Comparison of ENCODE assay signal across 9 mouse cellular contexts in genomic region chr15:85577583-85578460, GRCm38 (mm10). TPM values are rescaled to one million over a fixed set of nuclear protein-coding genes. Genes with fewer than 3 reads are reported as not detected.
DNase-seq lines count a peak whose midpoint lies in the region; ATAC-seq and TF ChIP-seq lines count a peak whose summit lies in the region.
"Had no signal": no experiment of that assay in that cellular context is flagged by ENCODE, and none has a peak within 500 bp of the region (broad histone marks: within the 10 kb centered on the region; RNA-seq: fewer than 3 reads in every experiment).

No protein-coding gene starts in this region.

- no peak overlapping the region for H3K9ac ChIP-seq in heart, embryonic 16.5 days (ENCODE audit: low read length)
- 0 out of 2 replicates have a peak overlapping the region, but pooled peaks have one; percentile 6 for H3K9ac ChIP-seq in ES-Bruce4 (ENCODE audit: low read depth, poor library complexity, severe bottlenecking)
- peak overlapping the region; percentile 88 for H3K9ac ChIP-seq in forebrain, embryonic 12.5 days
- peak overlapping the region; percentile 67 for H3K9ac ChIP-seq in midbrain, embryonic 12.5 days (replicated peaks)

- no peak for ATAC-seq in heart, embryonic 16.5 days (replicated peaks; ENCODE audit: extremely low read depth, insufficient read depth, low FRiP score)
- 0 out of 2 replicates have a peak, but pooled peaks have one; percentile 6 for ATAC-seq in forebrain, embryonic 12.5 days (ENCODE audit: low FRiP score)
- no peak for ATAC-seq in midbrain, embryonic 12.5 days (ENCODE audit: low FRiP score, low read depth)
- ATAC-seq: CD4-positive, CD25-positive, alpha-beta regulatory T cell, adult 4 months had no signal

- no peaks in the 10 kb centered on the region for H3K36me3 ChIP-seq in heart, embryonic 16.5 days (ENCODE audit: control insufficient read depth, insufficient read depth)
- H3K36me3 ChIP-seq in ES-Bruce4 (ENCODE audit: control insufficient read depth, insufficient read depth, low read length, poor library complexity, severe bottlenecking), result no peaks in the 10 kb centered on the region
- 0 out of 2 replicates have a peak, but pooled peaks cover 5% of the 10 kb centered on the region for H3K36me3 ChIP-seq in forebrain, embryonic 12.5 days (replicated peaks)
- no peaks in the 10 kb centered on the region for H3K36me3 ChIP-seq in midbrain, embryonic 12.5 days

- no peak for TF ChIP-seq POLR2A in ES-Bruce4 (IDR thresholded peaks at IDR 0.05; ENCODE audit: insufficient read depth, low read length)

- WGBS in heart, embryonic 16.5 days, result 3% methylated on average over 54 of the region's 54 CpGs
- under 1% methylated on average over 54 of the region's 54 CpGs for WGBS in forebrain, embryonic 12.5 days
- WGBS in midbrain, embryonic 12.5 days, result 1% methylated on average over 54 of the region's 54 CpGs

- peak overlapping the region; percentile 20; the same call in 1 of the 2 replicates for H3K4me3 ChIP-seq in heart, embryonic 16.5 days (ENCODE audit: low read length)
- peak overlapping the region; percentile 45 for H3K4me3 ChIP-seq in ES-Bruce4 (ENCODE audit: low read depth, low read length)
- peak overlapping the region; percentile 86 for H3K4me3 ChIP-seq in forebrain, embryonic 12.5 days (replicated peaks)
- peak overlapping the region; percentile 77 for H3K4me3 ChIP-seq in midbrain, embryonic 12.5 days

- H3K4me1 ChIP-seq in heart, embryonic 16.5 days (ENCODE audit: control insufficient read depth, insufficient read depth, low read length), result peaks cover 19% of the 10 kb centered on the region
- H3K4me1 ChIP-seq in ES-Bruce4 (ENCODE audit: control insufficient read depth, insufficient read depth, low read length), result no peaks in the 10 kb centered on the region
- H3K4me1 ChIP-seq in forebrain, embryonic 12.5 days, result peaks cover 99% of the 10 kb centered on the region
- peaks cover 89% of the 10 kb centered on the region for H3K4me1 ChIP-seq in midbrain, embryonic 12.5 days

- DNase-seq in heart, adult 8-10 months (ENCODE audit: low spot score), result no peak
- no peak for DNase-seq in adipocyte (ENCODE audit: low spot score)
- no peak for DNase-seq in adrenal gland, adult (ENCODE audit: inconsistent age in 2 of 2, low spot score in 1 of 2)
- DNase-seq in cerebellum, adult 11-12 months, result no peak

- peak overlapping the region; percentile 14; the same call in 1 of the 2 replicates for H3K4me2 ChIP-seq in heart, embryonic 16.5 days (ENCODE audit: low read depth, low read length)
- peak overlapping the region; percentile 96 for H3K4me2 ChIP-seq in forebrain, embryonic 12.5 days
- H3K4me2 ChIP-seq in midbrain, embryonic 12.5 days (replicated peaks), result peak overlapping the region; percentile 94

- H3K27ac ChIP-seq in heart, embryonic 16.5 days (ENCODE audit: low read length), result no peak overlapping the region
- no peak overlapping the region for H3K27ac ChIP-seq in ES-Bruce4 (ENCODE audit: insufficient read depth, low read length)
- peak overlapping the region; percentile 89 for H3K27ac ChIP-seq in forebrain, embryonic 12.5 days
- H3K27ac ChIP-seq in midbrain, embryonic 12.5 days (replicated peaks), result peak overlapping the region; percentile 54

- peaks cover 100% of the 10 kb centered on the region for H3K27me3 ChIP-seq in heart, embryonic 16.5 days (ENCODE audit: control insufficient read depth, insufficient read depth, low read length)
- H3K27me3 ChIP-seq in ES-Bruce4 (ENCODE audit: control insufficient read depth, insufficient read depth, low read length, poor library complexity, severe bottlenecking), result peaks cover 28% of the 10 kb centered on the region
- H3K27me3 ChIP-seq in forebrain, embryonic 12.5 days, result peaks cover 93% of the 10 kb centered on the region
- H3K27me3 ChIP-seq in midbrain, embryonic 12.5 days, result peaks cover 100% of the 10 kb centered on the region

- no peak for TF ChIP-seq CTCF in ES-Bruce4 (IDR thresholded peaks at IDR 0.05; ENCODE audit: low read depth, low read length)

- TF ChIP-seq EP300 in ES-Bruce4 (IDR thresholded peaks at IDR 0.05; ENCODE audit: insufficient read depth, low read depth, low read length), result no peak

- H3K9me3 ChIP-seq in heart, embryonic 16.5 days (replicated peaks; ENCODE audit: control insufficient read depth, low read length), result no peaks in the 10 kb centered on the region
- H3K9me3 ChIP-seq in ES-Bruce4 (replicated peaks; ENCODE audit: control insufficient read depth, insufficient read depth, low read length, poor library complexity, severe bottlenecking), result no peaks in the 10 kb centered on the region
- no peaks in the 10 kb centered on the region for H3K9me3 ChIP-seq in forebrain, embryonic 12.5 days
- H3K9me3 ChIP-seq in midbrain, embryonic 12.5 days, result no peaks in the 10 kb centered on the region

RNA-seq across cellular contexts. Expression of gene Wnt7b, which starts 4.5 kb away (rescaled TPM):
- polyA plus RNA-seq in heart, embryonic 16.5 days (2015; fragmentation: Nextera tagmentation; extraction: Ambion mirVana), result 0.97 and 4.0 TPM in 2 replicates
- under 1 TPM in 3 of 4 experiments, not detected in 1; 0.06 to 0.19 (median 0.14) TPM for total RNA-seq in heart, adult 8-10 months (2022)
- 29.8 and 30.2 TPM in 2 replicates for polyA plus RNA-seq in ES-Bruce4 (2011; ENCODE audit: insufficient read depth, insufficient read length, low read depth, missing spikeins)
- polyA plus RNA-seq in forebrain, embryonic 12.5 days (2016; fragmentation: Nextera tagmentation; extraction: Ambion mirVana), result 111 and 130 TPM in 2 replicates
- 68.3 and 86.4 TPM in 2 replicates for polyA plus RNA-seq in midbrain, embryonic 12.5 days (2016; fragmentation: Nextera tagmentation; extraction: Ambion mirVana)
- polyA plus RNA-seq: CD4-positive, CD25-positive, alpha-beta regulatory T cell, adult 4 months had no signal

Comparison
In these comparisons a context has a peak if more than half of its experiments do, and no peak if none do; other contexts are left out.
1. H3K27ac ChIP-seq: peak in forebrain, embryonic 12.5 days (single experiment) and midbrain, embryonic 12.5 days (single experiment); none in heart, embryonic 16.5 days (single experiment) and ES-Bruce4 (single experiment).
2. H3K4me2 ChIP-seq: peak in every context shown above with its lines; median percentile 96 in forebrain, embryonic 12.5 days; 94 in midbrain, embryonic 12.5 days; 14 in heart, embryonic 16.5 days.
3. H3K4me3 ChIP-seq: peak in every context shown above with its lines; median percentile 86 in forebrain, embryonic 12.5 days; 77 in midbrain, embryonic 12.5 days; 45 in ES-Bruce4; 20 in heart, embryonic 16.5 days.